8 mouse cellular contexts compared by ENCODE assay signal in genomic region chr12:76961932-76962891, GRCm38 (mm10). TPM values are rescaled to one million over a fixed set of nuclear protein-coding genes. Genes with fewer than 3 reads are reported as not detected.
DNase-seq lines count a peak whose midpoint lies in the region; ATAC-seq lines count a peak whose summit lies in the region.

TSS of gene Max (minus strand) at chr12:76962201.

- ATAC-seq in hindbrain, embryonic 16.5 days: peak; percentile 100

- peaks cover 43% of the 10 kb centered on the region for H3K79me2 ChIP-seq in macrophage (ENCODE audit: inconsistent target)

- H3K27ac ChIP-seq in hindbrain, embryonic 16.5 days (ENCODE audit: low read depth, low read length): peak within 1 kb of the TSS; percentile 75
- peak within 1 kb of the TSS; percentile 78 for H3K27ac ChIP-seq in macrophage

- H3K9me3 ChIP-seq in hindbrain, embryonic 16.5 days (ENCODE audit: control insufficient read depth, low read length): no peaks in the 10 kb centered on the region

- peaks cover 7% of the 10 kb centered on the region for H3K4me1 ChIP-seq in hindbrain, embryonic 16.5 days (ENCODE audit: control insufficient read depth, insufficient read depth, low read depth, low read length)

- H3K4me3 ChIP-seq in hindbrain, embryonic 16.5 days (ENCODE audit: low read length): peak within 1 kb of the TSS; percentile 98
- H3K4me3 ChIP-seq in macrophage (ENCODE audit: inconsistent target): peak within 1 kb of the TSS; percentile 93

- H3K9ac ChIP-seq in hindbrain, embryonic 16.5 days (ENCODE audit: low read depth, low read length): peak within 1 kb of the TSS; percentile 91

- peaks cover 5% of the 10 kb centered on the region; the same call in 1 of the 2 replicates for H3K36me3 ChIP-seq in hindbrain, embryonic 16.5 days (ENCODE audit: control insufficient read depth, insufficient read depth, low read length)
- no peaks in the 10 kb centered on the region for H3K36me3 ChIP-seq in macrophage (ENCODE audit: inconsistent target)

- peak within 1 kb of the TSS; percentile 91 for H3K4me2 ChIP-seq in hindbrain, embryonic 16.5 days (ENCODE audit: low read length)

- no peaks in the 10 kb centered on the region for H3K27me3 ChIP-seq in hindbrain, embryonic 16.5 days (replicated peaks; ENCODE audit: control insufficient read depth, insufficient read depth, low read length)

- DNase-seq in WW6 (ENCODE audit: low read depth, low spot score): peak; percentile 98
- DNase-seq in cerebellum, postnatal 4 days (ENCODE audit: low spot score in 2 of 2): peak; percentile 98
- DNase-seq in gastrocnemius, adult 18-20 months (ENCODE audit: low spot score): peak; percentile 99
- DNase-seq in left cerebral cortex, adult 18-20 months (ENCODE audit: low spot score in 2 of 2): peak; percentile 98 to 99
- DNase-seq in right cerebral cortex, adult 18-20 months: peak; percentile 100
- DNase-seq in urinary bladder, postnatal 10 days (ENCODE audit: low spot score): peak; percentile 97

- WGBS in hindbrain, embryonic 16.5 days: 0% methylated on average over 71 of the region's 73 CpGs
- 1% methylated on average over 68 of the region's 73 CpGs for WGBS in macrophage (ENCODE audit: missing documents)

RNA-seq across cellular contexts. Expression of gene Max, which starts in this region (rescaled TPM):
- total RNA-seq in gastrocnemius, adult 18-20 months (2021): 10 to 100 TPM; 30.1 to 36.7 TPM
- 16.4 and 17.0 TPM in 2 replicates for polyA plus RNA-seq in hindbrain, embryonic 16.5 days (2015; fragmentation: Nextera tagmentation; extraction: Ambion mirVana)
- total RNA-seq in left cerebral cortex, adult 18-20 months (2021): 10 to 100 TPM; 78.0 to 79.7 TPM
- 100 to 1,000 TPM in 20 of 26 experiments, 10 to 100 TPM in 6; 45.8 to 392 (median 182) TPM for total RNA-seq in macrophage (2018; cell fraction: chromatin; rRNA removed)
- 100 to 1,000 TPM in 24 of 26 experiments, 10 to 100 TPM in 2; 91.4 to 232 (median 145) TPM for total RNA-seq in macrophage (2018; cell fraction: cytosol; rRNA removed)
- 100 to 1,000 TPM in 20 of 26 experiments, 10 to 100 TPM in 6; 44.6 to 417 (median 172) TPM for total RNA-seq in macrophage (2018; cell fraction: nucleus; rRNA removed)
- polyA plus RNA-seq in macrophage (2018): 104 to 248 TPM (median 153 TPM) in 3 replicates

Comparison
In these comparisons a context has a peak if more than half of its experiments do, and no peak if none do; other contexts are left out.
1. Peak in every context shown above with its lines: DNase-seq, ATAC-seq, H3K4me3 ChIP-seq and H3K27ac ChIP-seq.